Mouse (Mus musculus): ENCODE measurements around the gene Ctnnd1.

- TF ChIP-seq CTCF (IDR thresholded peaks at IDR 0.05) (no peak), EP300 (IDR thresholded peaks at IDR 0.05) (no peak)
Measured at GRCm38 (mm10) chr2:84600977-84601376, 49.6 kb downstream of the Ctnnd1 start.

All from lung, postnatal 0 days (tissue).